Mouse (Mus musculus) B cell, adult 2 months (primary cell): ENCODE measurements at regions not wholly inside any gene's neighbourhood (a gene's known extent, or its start where the extent isn't known, plus 50 kb on each side); places are given as distances from the start of the nearest gene placed in this dataset.

Source experiments
- DNase-seq, 2 experiments: peaks; one replicate each; pipeline ENCODE4 v3.0.0; 2022

- DNase-seq = no peak
Measured at GRCm38 (mm10) chr13:3708896-3709631, 75.2 kb downstream of the Asb13 start.
